Mouse (Mus musculus) embryonic stem cell, embryonic (primary cell): ENCODE measurements around the gene Map2.

Source experiments
- CTCF ChIA-PET, 4 experiments: fragments of 300-600 bp in 2 of 4; fragments of 350-600 bp in 2 of 4; sonication (Branson Sonifier 250); formaldehyde crosslinking; loops; one replicate each; lab custom pipeline; 2022; ENCODE audit warnings: inconsistent platforms in 2 of 4; lab: Charles Lee
- POLR2A ChIA-PET, 4 experiments: fragments of 300-600 bp in 2 of 4; fragments of 350-600 bp in 2 of 4; sonication (Branson Sonifier 250); formaldehyde crosslinking; loops; one replicate each; lab custom pipeline; 2022; ENCODE audit warnings: antibody characterized with exemption in 4 of 4, inconsistent platforms in 1 of 4; lab: Charles Lee

Map2 gene

DNA sequence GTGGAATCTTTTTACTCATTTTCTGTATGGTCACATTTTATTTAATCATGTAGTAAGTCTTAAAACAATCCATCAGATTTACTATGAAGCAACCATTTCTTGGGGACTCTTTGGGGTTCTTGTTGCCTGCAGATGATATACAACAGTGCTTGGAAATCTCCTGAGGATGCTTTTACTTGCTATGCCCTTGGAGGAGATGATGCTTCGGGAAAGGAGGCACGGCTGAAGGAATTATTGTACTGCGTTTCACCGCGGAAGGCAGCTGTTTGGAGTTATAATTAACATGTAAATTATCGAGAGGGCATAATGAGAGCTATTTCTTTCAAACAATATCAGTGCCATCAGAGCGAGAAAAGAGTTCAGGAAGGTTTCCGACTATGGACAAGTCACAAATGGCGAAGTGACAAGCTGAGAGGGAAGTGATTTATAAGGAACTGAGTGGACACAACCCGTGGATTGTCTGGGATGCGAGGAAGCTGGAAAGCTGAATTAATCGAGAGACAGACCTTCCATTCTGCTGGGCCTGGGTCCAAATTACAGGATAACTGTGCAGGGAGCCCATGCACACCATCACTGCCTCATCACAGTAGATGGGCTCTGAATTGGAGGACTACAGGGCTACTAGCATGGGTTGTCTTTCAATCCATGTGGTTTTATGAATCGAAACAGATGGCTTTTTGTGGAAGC is 20.1 kb downstream of the Map2 start:
- ChIA-PET CTCF (no interaction called here), POLR2A (no interaction called here)

DNA sequence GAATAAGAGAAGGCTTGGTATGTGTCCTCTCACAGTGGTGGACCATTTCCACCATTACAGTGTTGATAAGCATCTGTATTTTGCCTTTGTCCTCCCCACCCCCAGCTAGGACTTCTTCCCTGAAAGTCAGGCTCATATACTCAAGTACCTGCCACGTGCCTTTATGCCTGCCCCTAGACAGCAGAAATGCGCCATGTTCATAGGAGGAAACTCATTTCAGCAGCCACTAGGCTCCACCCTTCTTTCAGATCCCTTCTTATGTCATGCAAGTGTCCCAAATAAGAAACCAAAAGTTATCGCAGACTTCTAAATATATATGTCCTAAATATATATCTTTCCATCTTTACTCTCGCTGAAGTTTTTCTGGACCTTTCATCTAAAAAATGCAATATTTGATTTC is 21.2 kb downstream of the Map2 start:
- ChIA-PET CTCF (interaction anchor here in 1 of 4 experiments (0.5 kb wide), 1 partner anchor 94 kb away, joined by 3 read pairs; no protein-coding TSS in a partner anchor), POLR2A (no interaction called here)

DNA sequence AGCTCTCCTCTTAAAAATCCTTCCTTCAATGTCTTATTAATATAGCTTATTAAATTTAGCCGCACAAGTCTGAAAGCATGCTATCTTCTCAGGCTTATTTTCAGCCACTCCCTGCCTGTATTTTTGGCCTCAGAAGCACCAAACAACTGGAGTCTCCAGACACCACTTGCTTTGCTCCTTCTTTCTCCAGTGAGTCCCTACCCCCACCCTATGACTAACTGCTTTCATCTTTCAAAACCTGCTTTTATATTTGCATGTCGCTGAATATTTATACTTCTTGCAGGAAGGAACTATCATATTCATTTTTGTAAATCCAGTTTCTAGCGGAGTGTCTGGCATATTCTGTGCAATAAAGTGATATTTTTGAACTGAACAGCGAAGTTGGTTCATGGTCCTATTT is 21.6 kb downstream of the Map2 start:
- ChIA-PET POLR2A (no interaction called here), CTCF (no interaction called here)

DNA sequence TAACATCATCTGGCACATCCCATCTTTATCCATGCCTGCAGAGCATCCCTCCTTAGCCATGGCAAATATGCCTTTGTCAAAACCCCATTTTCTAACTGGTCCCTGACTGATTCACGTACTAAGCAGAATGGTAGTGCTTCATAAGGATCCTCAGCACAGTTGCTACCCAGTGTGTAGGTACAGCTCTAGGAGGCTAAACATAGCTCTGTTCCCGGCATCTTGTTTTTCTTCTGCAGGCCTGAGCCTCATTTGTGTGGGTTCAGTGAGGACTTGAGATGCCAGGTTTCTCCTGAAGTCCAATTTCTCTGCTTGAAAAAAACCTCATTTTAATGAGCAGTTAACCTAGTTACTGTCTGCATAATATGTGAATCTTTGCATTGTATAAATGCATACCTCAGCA is 30.4 kb downstream of the Map2 start:
- CTCF ChIA-PET, result no interaction called here
- POLR2A ChIA-PET, result interaction anchor here in 1 of 4 experiments (1.6 kb wide), 1 partner anchor 18 kb away, joined by 4 read pairs; no protein-coding TSS in a partner anchor

DNA sequence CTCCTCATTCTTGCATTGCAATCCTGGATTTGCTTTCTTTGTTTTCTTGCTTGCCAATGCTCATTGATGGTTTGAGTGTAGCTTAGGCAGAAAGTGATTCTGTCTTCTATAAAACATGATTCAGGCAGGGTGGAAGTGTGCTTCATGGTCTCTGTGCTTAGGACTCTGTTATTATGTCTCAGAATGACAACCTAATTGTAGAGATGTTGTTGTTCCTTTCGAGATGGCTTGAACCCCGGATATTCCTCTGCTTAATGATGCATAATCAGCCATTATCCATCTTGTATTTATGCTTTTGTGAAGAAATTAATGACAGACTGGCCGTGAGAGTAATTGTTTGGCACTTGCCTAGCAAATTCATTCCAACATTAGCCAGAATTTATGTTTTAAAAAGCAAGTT is 31.8 kb downstream of the Map2 start:
- ChIA-PET CTCF (no interaction called here), POLR2A (no interaction called here)

DNA sequence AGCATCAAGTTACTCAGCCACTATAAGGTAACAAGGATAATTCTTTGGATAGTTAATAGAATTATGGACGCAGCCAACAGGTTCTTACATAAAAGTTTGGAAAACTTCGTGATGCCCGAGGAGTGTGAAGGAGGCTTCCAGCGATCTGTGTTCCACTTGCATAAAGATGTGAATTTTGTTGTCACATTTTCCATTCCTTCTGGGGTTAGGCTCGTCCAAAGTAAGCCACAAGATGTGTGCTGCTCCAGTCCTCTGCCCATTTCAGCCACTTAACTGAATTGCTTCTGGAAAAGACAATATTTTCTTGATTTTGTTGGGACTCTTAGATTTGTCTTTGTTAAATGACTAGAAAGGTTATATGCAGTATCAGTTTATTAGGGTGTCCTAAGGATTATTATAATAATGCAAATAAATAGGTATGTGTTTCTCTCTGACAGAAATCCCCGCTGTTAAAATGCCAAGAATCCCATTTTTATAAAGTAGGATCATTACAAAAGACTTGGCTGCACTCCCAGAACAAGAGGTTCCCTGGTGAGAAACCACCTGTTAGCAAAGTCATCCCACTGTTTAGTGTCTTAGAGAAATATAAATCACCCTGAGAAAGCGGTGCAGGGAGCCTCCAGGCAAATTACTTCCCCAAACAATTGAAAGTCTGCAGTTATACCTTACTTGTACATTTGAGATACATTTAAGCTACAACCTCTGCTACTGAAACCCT is 36.2 kb downstream of the Map2 start:
- ChIA-PET CTCF (no interaction called here), POLR2A (interaction anchor here in 1 of 4 experiments (0.5 kb wide), 1 partner anchor 319 kb away, joined by 6 read pairs; no protein-coding TSS in a partner anchor)

DNA sequence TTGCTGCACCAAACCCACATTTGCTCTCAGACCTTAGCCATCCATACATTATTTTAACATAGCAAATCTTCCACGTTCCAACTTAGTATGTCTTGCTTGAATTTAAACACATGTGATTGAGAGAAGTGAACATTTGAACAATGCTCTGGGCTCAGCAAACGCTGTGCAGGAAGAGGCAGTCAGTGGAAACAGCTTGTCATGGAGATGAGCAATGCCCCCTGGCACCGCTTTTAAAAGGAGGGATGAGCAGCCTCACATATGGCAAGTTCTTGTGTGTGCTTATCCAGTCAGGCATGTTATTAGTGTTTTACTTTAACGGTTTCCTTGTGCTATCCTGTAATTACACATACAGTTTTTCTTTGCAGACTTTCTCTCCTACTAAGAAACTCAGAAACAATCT is 46.4 kb downstream of the Map2 start:
- ChIA-PET POLR2A (no interaction called here), CTCF (no interaction called here)

DNA sequence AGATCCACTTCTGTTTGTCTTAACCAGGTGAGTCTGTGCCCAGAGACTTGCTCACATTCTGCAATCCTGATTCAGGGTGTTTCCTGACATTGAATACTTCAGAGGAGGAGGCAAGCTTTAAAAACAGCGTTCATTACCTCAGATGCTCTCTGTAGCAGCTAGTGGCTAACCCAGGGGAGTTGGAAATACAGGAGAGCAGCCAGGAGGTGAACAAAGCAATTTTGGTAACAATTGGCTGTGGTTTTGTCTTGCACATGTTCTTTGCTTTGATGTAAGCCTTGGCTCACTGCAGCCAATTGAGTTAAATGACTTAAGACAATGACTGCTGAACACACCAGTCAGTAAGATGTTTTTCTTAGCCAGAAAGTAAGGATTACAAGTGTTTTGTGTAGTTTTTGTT is 48.3 kb downstream of the Map2 start:
- POLR2A ChIA-PET, result interaction anchor here in 1 of 4 experiments (1.9 kb wide), 1 partner anchor 18 kb away, joined by 4 read pairs; no protein-coding TSS in a partner anchor
- CTCF ChIA-PET, result no interaction called here

DNA sequence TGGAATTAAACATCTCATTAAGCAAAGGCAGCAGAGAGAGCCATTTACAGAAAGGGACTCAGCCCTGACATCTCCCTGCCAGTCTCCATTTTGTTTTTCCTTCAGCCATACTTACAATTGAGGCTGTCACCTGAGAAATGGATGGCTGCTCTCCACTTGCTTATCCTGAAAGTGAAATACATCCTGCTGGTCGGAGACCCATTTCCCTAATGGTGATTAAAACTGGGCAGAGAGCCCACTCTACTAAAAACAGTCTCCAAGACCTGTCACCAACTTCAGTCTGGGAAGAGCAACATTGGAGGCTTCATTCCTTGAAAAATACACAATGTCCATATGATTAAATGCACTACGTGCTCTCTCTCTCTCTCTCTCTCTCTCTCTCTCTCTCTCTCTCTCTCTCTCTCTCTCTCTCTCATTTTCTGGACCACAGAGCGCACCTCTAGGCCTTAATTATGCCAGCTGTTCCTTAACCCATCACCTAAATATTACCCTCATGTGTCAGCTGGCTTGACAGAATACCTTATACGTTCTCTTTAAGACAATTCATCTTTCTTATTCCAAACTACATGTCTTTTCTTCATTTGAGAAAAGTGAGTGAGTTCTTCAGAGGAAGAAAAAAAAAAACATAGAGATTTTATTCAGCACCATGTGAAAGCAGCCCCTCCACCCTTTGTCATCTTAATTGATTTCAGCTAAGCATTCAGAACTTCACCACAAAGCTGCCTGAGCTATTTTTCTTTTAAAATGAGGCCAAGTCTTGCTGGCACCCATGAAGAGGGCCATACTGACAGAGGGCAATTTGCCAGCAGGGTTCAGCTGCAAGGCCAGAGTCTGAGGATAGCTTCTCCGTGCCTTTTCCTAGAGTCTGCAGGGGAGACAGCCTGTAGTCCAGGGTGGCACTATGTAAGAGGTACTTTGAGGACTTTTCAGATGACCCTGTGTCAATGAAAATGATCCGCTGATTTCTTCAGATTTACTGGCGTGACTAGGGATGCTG is 51.6 kb downstream of the Map2 start:
- POLR2A ChIA-PET, result interaction anchor here in 1 of 4 experiments (0.7 kb wide), 1 partner anchor 15 kb away, joined by 3 read pairs; no protein-coding TSS in a partner anchor
- CTCF ChIA-PET, result no interaction called here

DNA sequence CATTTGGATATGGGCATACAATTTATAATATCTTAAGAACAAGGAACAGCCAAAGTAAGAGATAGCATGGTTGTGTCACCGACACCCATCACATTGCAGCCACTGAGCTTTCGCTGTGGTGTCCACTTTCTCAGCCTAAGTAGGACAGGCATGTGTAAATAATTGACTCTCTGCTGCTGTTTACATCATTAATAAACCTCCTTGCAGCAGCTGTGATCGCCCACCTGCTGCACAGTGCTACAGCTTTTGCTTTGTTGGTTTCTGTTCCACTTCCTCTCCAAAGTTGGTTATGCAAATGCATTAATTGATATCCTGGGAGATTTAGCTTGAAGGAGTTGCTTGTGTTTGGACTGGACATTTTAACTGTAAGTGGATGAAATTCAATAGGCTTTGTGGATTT is 53.1 kb downstream of the Map2 start:
- POLR2A ChIA-PET, result no interaction called here
- CTCF ChIA-PET, result no interaction called here

DNA sequence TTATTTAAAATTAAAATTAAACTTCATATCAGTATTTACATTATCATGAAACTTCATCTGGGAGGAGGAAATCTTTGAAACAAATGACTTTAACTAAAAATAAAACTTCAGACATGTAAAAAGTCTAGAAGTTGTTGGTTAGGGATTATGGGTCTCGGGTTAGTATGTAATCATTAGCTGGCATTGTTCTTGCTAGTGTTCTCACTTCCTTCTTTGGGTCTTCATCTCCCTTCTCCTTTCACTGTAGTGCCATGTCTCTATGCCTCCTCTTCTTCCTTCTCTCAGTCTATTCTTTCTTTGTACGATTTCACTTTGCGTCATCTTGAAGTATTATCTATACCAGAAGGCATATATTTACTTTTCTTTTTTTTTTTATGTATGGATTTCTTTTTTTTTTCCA is 55.3 kb downstream of the Map2 start:
- ChIA-PET POLR2A (no interaction called here), CTCF (no interaction called here)

DNA sequence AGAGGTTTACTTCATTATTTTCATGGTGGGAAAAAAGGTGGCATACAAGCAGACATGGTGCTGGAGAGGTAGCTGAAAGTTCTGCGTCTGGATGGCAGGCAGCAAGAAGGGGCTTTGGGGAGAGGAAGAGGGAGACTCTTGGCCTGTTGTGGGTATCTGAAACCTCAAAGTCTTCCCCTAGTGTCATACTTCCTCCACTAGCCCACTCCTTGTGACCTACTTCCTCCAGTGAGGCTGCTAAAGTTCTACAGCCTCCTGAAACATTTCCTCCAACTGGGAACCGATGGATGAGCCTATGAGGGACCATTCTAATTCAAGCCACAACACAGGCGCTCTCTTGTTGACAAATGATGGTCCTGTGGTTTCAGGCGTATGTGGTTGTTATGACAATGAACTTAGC is 56.9 kb downstream of the Map2 start:
- CTCF ChIA-PET, result no interaction called here
- POLR2A ChIA-PET, result interaction anchor here in 1 of 4 experiments (0.5 kb wide), 1 partner anchor 318 kb away, joined by 3 read pairs; no protein-coding TSS in a partner anchor

DNA sequence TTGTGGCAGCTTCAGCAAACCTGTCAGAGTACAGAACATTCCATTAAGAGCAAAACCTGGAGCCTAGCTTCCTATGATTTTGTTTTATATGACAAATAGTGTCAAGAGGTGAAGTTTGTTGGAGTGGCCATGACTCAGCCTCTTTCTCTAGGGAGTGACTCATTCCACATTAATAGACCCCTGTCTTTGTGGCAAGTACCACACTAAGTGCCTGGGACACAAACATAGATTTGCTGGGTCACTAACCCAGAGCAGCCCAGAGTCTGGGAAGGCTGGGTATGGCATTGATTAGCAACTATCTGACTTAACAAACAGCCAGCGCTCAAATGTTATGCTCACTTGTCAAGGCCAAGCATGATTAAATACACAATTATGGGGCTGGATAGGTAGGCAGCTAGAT is 69.8 kb downstream of the Map2 start:
- POLR2A ChIA-PET, result no interaction called here
- CTCF ChIA-PET, result no interaction called here

DNA sequence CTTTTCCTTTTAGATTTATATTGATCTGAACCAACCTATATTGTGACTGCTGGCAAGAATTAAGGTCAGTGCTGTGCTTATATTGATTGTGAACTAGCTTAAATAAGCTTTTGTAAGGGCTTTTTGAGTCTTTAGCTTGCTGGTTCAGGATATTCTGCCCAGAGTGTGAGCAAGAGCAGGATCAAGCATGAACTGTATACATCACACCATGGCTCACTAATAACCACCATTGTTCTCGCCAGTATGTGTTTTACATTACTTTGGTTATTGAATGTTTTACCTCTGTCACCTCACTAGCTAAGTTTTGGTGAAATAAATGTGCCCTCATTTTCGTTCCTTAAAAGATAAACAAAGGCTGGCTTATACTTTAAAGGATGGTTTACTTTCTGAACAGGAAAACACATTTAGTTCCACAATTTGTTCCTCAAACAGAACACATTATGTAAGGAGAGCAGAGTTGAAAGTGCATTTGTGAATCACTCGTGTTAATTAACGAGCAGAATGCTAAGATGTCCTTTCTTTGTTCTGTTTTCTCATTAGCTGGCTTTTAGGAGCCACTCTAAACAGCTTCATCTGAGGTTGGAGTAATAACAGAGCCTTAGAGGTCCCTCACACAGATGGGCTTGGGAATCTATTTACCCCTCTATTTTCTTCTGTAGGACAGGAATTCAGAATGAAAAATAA is 76.7 kb downstream of the Map2 start:
- CTCF ChIA-PET, result no interaction called here
- POLR2A ChIA-PET, result interaction anchor here in 1 of 4 experiments (0.5 kb wide), 1 partner anchor 334 kb away, joined by 3 read pairs; no protein-coding TSS in a partner anchor

DNA sequence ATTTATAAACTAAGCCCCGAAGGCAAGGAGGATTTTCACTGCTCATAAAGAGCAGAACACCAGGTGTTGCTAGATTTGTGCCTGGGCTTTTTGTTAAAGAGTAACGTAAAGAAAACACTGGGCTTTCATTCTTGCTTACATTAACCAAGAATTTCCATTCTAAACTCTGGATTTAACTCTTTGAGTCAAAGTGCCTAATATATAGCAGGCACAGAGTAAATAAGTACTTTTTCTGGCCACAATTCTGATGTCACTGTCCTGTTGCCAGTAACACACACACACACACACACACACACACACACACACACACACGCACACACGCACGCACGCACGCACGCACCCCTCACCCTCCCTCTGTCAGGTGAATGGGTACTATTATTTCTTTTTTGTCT is 77.3 kb downstream of the Map2 start:
- POLR2A ChIA-PET, result no interaction called here
- CTCF ChIA-PET, result no interaction called here

DNA sequence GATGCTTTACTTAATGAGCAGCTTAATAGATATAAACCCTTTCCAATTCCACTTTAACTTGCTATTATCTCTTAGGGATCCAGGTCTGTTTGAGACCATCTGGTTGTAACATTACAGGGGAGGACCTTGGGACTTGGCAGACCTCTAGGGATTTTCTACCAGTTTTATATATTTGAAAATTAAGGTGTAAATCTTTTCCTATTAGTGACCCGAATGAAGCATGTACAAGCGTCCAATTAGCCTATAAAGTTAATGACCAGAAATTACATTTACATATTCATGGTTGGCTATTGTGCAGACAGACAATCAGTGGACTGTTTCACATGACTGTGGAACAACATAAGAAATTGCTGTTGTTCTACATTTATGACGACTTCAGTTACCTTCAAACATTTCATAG is 88.1 kb downstream of the Map2 start:
- CTCF ChIA-PET, result no interaction called here

DNA sequence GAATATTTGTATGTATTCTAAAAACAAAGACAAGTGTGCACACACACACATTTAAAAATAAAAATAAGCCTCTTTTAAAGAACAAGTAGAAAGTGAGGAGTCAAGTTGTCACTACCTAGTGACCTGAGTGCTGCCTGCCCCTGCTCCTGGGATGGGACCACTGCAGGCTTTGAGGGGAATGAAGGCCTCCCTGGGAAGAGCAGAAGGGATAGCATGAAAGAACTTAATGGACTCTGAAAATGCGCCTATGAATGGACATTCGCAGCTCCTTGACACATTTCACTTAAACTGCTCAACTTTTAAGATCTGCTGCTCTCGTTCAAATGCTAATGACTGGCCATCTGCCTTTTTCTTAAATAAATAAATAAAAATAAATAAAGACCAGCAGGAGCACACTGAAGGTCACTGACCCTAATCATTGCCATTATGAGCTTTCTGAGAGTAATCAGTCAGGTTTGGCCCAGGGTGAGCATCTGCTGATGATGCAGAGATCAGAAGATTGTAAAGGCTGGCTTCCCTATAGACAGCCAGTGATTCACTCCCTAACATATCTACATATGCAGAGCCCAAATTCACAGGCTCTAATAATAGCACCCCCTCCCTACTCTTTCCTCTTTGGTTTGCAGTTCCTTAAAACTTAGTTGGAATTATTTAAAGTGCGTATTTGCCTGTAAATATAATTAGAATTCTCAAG is 91.3 kb downstream of the Map2 start:
- CTCF ChIA-PET, result no interaction called here
- POLR2A ChIA-PET, result no interaction called here

More for the DNA sequence above, 88.1 kb downstream of the Map2 start:
- POLR2A ChIA-PET, result no interaction called here

DNA sequence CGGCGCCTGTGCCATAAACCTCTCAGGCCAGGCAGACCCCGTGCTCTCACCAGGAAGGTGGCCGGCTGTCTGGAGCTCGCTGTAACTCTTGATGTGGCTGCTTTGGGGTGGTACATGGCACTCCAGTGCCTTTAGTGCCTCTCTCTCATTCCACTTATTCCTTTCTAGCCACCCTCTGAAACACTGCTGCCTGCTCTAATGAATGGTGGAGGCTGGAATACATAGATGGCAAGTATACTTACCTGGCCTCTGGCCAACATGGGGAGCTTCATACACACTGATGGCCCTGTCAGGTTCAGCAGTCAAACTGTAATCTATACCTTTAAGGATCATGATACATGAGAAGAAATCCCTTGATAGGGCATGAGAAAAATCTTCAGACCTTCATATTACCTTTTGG is 102.6 kb downstream of the Map2 start:
- ChIA-PET CTCF (no interaction called here), POLR2A (interaction anchor here in 1 of 4 experiments (0.7 kb wide), 1 partner anchor 31 kb away, joined by 3 read pairs; no protein-coding TSS in a partner anchor)
